Mouse (Mus musculus) layer of hippocampus, adult 2 months (tissue): Measurements from ENCODE around the gene Zbtb16. TPM values are rescaled to one million over a fixed set of nuclear protein-coding genes. Genes with fewer than 3 reads are reported as not detected.

Experiments
- DNase-seq, 2 experiments: peaks; one replicate each; pipeline ENCODE4 v3.0.0; 2022; ENCODE audit warnings: low spot score in 2 of 2
- H3K27ac ChIP-seq: fragments of 200-600 bp; 2 replicates; pipeline ENCODE4 v1.8.1; 2022
- H3K4me3 ChIP-seq: fragments of 200-600 bp; 2 replicates; pipeline ENCODE4 v1.8.1; 2022; ENCODE audit warnings: mild to moderate bottlenecking
- CTCF ChIP-seq: fragments of 200-600 bp; conservative IDR thresholded peaks from 2 replicates; pipeline ENCODE4 v1.8.1; 2022; ENCODE audit warnings: antibody characterized with exemption, mild to moderate bottlenecking, moderate library complexity
- total RNA-seq, 2 experiments: library from RNA; stranded (reverse); gene quantifications; 2 replicates each; pipeline ENCODE4 v1.2.3; 2021

Zbtb16 gene
- total RNA-seq, 2 experiments from 2014 or later: 143 to 149 TPM

GRCm38 (mm10) chr9:48822586-48823318 lies 13.3 kb downstream of the Zbtb16 start:
- TF ChIP-seq CTCF: no peak
- peak overlapping the region; percentile 63 for H3K27ac ChIP-seq
- peak overlapping the region; percentile 28; the same call in 1 of the 2 replicates for H3K4me3 ChIP-seq
- DNase-seq: no peak

GRCm38 (mm10) chr9:48821916-48822585 lies 14.0 kb downstream of the Zbtb16 start:
- Histone ChIP-seq H3K4me3 (no peak overlapping the region), H3K27ac (peak overlapping the region; percentile 72; the same call in 1 of the 2 replicates)
- no peak for DNase-seq
- TF ChIP-seq CTCF: no peak

- DNase-seq: no peak
- no peak for TF ChIP-seq CTCF
- Histone ChIP-seq H3K27ac (peak overlapping the region; percentile 72), H3K4me3 (no peak overlapping the region)
Observed at GRCm38 (mm10) chr9:48821431-48821830, 14.6 kb downstream of the Zbtb16 start.

- Histone ChIP-seq H3K27ac (peak overlapping the region; percentile 72), H3K4me3 (no peak overlapping the region)
- TF ChIP-seq CTCF: no peak
- DNase-seq: no peak
Observed at GRCm38 (mm10) chr9:48820791-48821190, 15.2 kb downstream of the Zbtb16 start.

- no peak for TF ChIP-seq CTCF
- DNase-seq: no peak
Observed at GRCm38 (mm10) chr9:48819695-48820094, 16.3 kb downstream of the Zbtb16 start.

GRCm38 (mm10) chr9:48819137-48819536 lies 16.9 kb downstream of the Zbtb16 start:
- no peak for DNase-seq
- H3K4me3 ChIP-seq: no peak overlapping the region
- TF ChIP-seq CTCF: no peak
- 0 out of 2 replicates have a peak overlapping the region, but pooled peaks have one; percentile 46 for H3K27ac ChIP-seq

More at GRCm38 (mm10) chr9:48819695-48820094, 16.3 kb downstream of the Zbtb16 start:
- Histone ChIP-seq H3K27ac (no peak overlapping the region), H3K4me3 (no peak overlapping the region)

GRCm38 (mm10) chr9:48817907-48818306 lies 18.1 kb downstream of the Zbtb16 start:
- peak overlapping the region; percentile 43; the same call in 1 of the 2 replicates for H3K27ac ChIP-seq
- no peak overlapping the region for H3K4me3 ChIP-seq
- DNase-seq: no peak
- no peak for TF ChIP-seq CTCF

- TF ChIP-seq CTCF: no peak
- no peak overlapping the region for H3K4me3 ChIP-seq
- H3K27ac ChIP-seq: peak overlapping the region; percentile 69
- DNase-seq: no peak
Observed at GRCm38 (mm10) chr9:48817399-48817793, 18.6 kb downstream of the Zbtb16 start.

GRCm38 (mm10) chr9:48816678-48817398 lies 19.2 kb downstream of the Zbtb16 start:
- no peak for DNase-seq
- TF ChIP-seq CTCF: no peak
- Histone ChIP-seq H3K4me3 (no peak overlapping the region), H3K27ac (peak overlapping the region; percentile 11; the same call in 1 of the 2 replicates)

GRCm38 (mm10) chr9:48816157-48816556 lies 19.9 kb downstream of the Zbtb16 start:
- no peak for TF ChIP-seq CTCF
- no peak for DNase-seq
- Histone ChIP-seq H3K27ac (peak overlapping the region; percentile 18; the same call in 1 of the 2 replicates), H3K4me3 (no peak overlapping the region)

- TF ChIP-seq CTCF: no peak
- H3K27ac ChIP-seq: peak overlapping the region; percentile 72
- no peak overlapping the region for H3K4me3 ChIP-seq
- DNase-seq: no peak
Observed at GRCm38 (mm10) chr9:48814881-48815495, 21.0 kb downstream of the Zbtb16 start.
